Mouse (Mus musculus): ENCODE results near the gene Stradb.

DNA sequence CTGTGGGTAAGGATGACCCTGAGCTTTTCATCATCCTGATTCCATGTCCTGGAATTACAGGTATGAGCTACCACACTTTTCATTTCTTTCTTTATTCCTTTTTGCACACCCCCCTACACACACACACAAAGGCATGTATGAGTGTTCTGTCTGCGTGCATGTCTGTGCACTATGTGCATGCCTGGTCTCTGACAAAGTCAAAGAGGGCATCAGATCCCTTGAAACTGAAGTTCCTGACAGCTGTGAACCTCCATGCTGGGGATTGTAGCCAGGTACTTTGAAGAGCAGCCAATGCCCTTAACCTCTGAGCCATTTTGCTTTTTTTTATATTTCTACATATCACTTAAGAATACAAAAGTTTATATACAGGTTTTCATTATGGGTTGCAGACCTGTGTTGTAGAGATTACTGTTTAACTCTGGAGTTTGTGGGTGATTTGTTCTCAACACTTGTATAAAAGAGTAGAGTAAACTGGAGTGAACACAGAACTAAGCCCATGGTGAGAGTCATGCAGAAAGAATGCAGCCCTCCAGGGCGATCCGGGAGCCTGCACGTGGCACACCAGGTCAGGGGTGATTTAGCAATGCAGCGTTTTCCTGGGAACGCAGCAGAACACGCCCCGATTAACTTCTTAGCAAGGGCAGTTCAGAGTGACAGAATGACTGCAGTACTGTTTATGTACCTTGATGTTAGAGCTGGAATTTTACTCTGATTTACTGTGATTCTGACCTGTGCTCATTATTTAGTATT lies 22.2 kb upstream of the Stradb start:
- no peak for TF ChIP-seq CTCF (IDR thresholded peaks at IDR 0.05; ENCODE audit: extremely low read depth, insufficient read depth, low read length)
- no peak for TF ChIP-seq POLR2A (IDR thresholded peaks at IDR 0.05; ENCODE audit: extremely low read depth, insufficient read depth, low read length)
